Mouse (Mus musculus) kidney, embryonic 14.5 days (tissue): Measurements from ENCODE around the gene Npff. TPM values are rescaled to one million over a fixed set of nuclear protein-coding genes. Genes with fewer than 3 reads are reported as not detected.

Source experiments
- ATAC-seq: fragments of 200-750 bp; cut with Nextera tagmentation; 2 replicates; pipeline ENCODE4 v1.8.0; 2017; ENCODE audit warnings: moderate number of reproducible peaks, mild to moderate bottlenecking, moderate TSS enrichment, moderate library complexity; ENCODE audit not compliant: low FRiP score, low TSS enrichment
- H3K27ac ChIP-seq: fragments of 300-500 bp; sonication (generic); 2 replicates; pipeline ENCODE4 v1.5.1; 2014; ENCODE audit warnings: low read depth, mild to moderate bottlenecking, low read length, moderate library complexity, mixed read lengths
- H3K27me3 ChIP-seq: fragments of 300-500 bp; sonication (generic); 2 replicates; pipeline ENCODE4 v1.6.1; 2014; ENCODE audit warnings: mild to moderate bottlenecking, low read length; ENCODE audit not compliant: control insufficient read depth, insufficient read depth
- H3K36me3 ChIP-seq: fragments of 300-500 bp; sonication (generic); 2 replicates; pipeline ENCODE4 v1.6.1; 2014; ENCODE audit warnings: low read length, mixed read lengths; ENCODE audit not compliant: control insufficient read depth, insufficient read depth
- H3K4me1 ChIP-seq: fragments of 300-500 bp; sonication (generic); 2 replicates; pipeline ENCODE4 v1.6.1; 2014; ENCODE audit warnings: low read length, mixed read lengths; ENCODE audit not compliant: control insufficient read depth, insufficient read depth
- H3K4me2 ChIP-seq: fragments of 300-500 bp; sonication (generic); replicated peaks from 2 replicates; pipeline ENCODE4 v1.6.1; 2014; ENCODE audit warnings: low read depth, mild to moderate bottlenecking, low read length
- H3K4me3 ChIP-seq: fragments of 300-500 bp; sonication (generic); 2 replicates; pipeline ENCODE4 v1.5.1; 2014; ENCODE audit warnings: mild to moderate bottlenecking, low read length
- H3K9ac ChIP-seq: fragments of 300-500 bp; sonication (generic); 2 replicates; pipeline ENCODE4 v1.6.1; 2014; ENCODE audit warnings: low read depth, mild to moderate bottlenecking, low read length, moderate library complexity
- H3K9me3 ChIP-seq: fragments of 300-500 bp; sonication (generic); 2 replicates; pipeline ENCODE4 v1.6.1; 2016; ENCODE audit warnings: low read length; ENCODE audit not compliant: control insufficient read depth
- whole genome bisulfite sequencing: fragments of 180-500 bp; shearing (Covaris S2); extraction: QIAGEN DNeasy Blood & Tissue Kit; methylation state at CpG from one replicate; pipeline ENCODE4 v1.1.7; 2014; 5-methylcytosine and 5-hydroxymethylcytosine counted together
- polyA plus RNA-seq: library from polyadenylated mRNA; unstranded; fragments of >200 nt; fragmentation: Nextera tagmentation; extraction: Ambion mirVana; gene quantifications from 2 replicates; pipeline ENCODE4 v1.2.1, GENCODE M21; 2014

The Npff gene
- polyA plus RNA-seq, 1 experiment from 2014 or later = 2.7 TPM

DNA sequence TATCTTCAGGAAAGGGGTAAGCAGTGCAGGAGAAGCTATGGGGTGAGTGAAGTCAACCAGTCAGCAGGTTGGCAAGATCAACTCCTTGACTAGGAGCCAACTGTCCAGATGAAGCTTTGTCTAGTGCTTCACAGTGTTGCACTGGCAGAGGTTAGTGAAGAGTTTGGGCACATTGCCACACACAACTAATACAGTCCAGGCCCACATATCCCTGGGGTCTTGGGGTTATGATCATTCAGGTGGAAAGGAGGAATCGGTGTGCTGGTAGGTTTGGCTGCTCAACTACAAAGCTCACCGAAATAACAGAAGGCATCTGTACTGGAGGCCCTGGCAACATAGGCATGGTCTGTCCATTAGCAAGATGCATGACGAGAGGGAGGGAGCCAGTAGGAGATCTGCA lies 22.7 kb upstream of the Npff start:
- H3K4me3 ChIP-seq = no peak overlapping the region

DNA sequence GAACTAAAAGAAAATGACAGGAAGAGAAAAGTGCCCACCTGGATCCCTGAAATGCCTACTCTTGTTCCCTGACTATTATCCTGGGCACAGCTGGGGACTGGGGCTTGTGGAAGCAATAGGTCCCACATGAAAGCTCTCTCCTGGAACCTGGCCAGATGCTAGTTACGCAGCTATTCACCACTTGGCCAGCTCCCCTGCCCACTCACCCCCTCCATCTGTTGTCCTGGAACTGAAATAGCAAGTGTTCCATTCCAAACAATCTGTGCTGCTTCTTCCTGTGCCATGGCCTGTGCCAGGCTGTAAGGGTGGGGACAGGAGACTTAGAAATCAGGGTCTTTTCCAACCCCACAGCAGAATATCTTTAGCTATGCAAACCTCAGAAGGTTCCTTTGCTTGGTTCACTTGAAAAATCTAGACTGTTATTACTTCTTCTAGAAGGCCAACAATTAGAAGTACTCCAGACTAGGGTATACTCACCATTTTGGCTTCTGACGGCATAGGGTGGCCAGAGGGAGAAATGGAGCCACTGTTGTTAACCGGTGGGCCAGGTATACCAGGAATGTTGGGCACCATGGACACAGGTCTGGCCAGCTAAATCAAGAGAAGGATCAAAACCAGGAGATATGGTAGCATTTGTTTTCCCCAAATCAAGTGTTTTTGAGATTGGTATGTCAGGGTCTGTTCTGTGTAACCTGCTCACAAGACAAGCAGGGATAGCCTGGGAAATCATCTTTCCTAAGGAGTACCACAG lies 22.1 kb upstream of the Npff start:
- ATAC-seq = no peak
- Histone ChIP-seq H3K4me2 (no peak overlapping the region), H3K4me1 (no peaks in the 10 kb centered on the region), H3K9me3 (no peaks in the 10 kb centered on the region), H3K9ac (no peak overlapping the region), H3K27me3 (no peaks in the 10 kb centered on the region), H3K27ac (no peak overlapping the region), H3K36me3 (peaks cover 48% of the 10 kb centered on the region), H3K4me3 (no peak overlapping the region)
- WGBS = 88% methylated on average over 3 of the region's 3 CpGs

More for the DNA sequence above, 22.7 kb upstream of the Npff start:
- Histone ChIP-seq H3K9ac (no peak overlapping the region), H3K4me2 (no peak overlapping the region), H3K9me3 (no peaks in the 10 kb centered on the region), H3K27ac (no peak overlapping the region), H3K4me1 (no peaks in the 10 kb centered on the region), H3K36me3 (peaks cover 50% of the 10 kb centered on the region), H3K27me3 (no peaks in the 10 kb centered on the region)
- ATAC-seq = no peak
- WGBS = 90% methylated on average over 3 of the region's 3 CpGs

DNA sequence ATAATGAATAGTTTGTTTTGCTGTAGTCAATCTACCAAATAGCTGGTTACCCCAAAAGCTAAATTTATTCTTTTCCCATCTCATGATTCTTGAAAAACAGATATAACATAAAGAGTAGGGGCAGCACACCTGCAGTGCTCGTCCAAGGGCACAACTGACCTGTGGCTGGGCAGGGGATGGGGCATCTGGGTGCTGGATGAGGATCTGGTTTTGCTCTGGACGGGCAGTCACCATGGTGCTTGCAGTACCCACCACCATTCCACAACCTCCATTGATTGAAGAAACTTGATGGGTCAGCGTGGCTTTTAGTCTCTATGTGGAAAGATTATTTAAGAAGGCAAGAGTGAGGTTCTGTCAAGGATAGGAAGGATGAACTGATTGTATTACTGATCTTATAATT lies 21.5 kb upstream of the Npff start:
- H3K9me3 ChIP-seq = no peaks in the 10 kb centered on the region
- H3K27ac ChIP-seq = no peak overlapping the region
- WGBS = 90% methylated on average over 3 of the region's 3 CpGs
- H3K9ac ChIP-seq = no peak overlapping the region
- H3K4me3 ChIP-seq = no peak overlapping the region
- no peak overlapping the region for H3K4me2 ChIP-seq
- no peak for ATAC-seq
- H3K36me3 ChIP-seq = peaks cover 42% of the 10 kb centered on the region
- H3K4me1 ChIP-seq = no peaks in the 10 kb centered on the region
- no peaks in the 10 kb centered on the region for H3K27me3 ChIP-seq

DNA sequence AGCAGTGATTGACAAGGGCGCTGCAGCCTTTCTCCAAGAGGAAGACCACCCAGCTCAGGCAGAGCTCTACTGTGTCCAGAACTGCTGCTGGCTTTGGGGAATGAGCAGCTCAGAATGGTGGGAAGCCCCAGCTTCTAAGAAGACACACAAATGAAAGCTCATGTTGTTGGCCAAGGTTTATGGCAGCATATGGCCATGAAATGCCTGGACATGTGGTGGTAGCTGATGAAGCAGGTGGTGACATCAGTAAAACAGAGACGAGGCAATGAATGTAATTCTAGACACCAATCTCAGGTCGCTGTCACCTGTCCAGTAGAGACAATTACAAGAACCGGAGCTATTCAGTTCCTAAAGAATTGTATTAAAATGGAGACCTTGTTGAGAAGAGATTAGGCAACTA lies 20.1 kb upstream of the Npff start:
- H3K36me3 ChIP-seq = peaks cover 52% of the 10 kb centered on the region
- no peak overlapping the region for H3K27ac ChIP-seq
- WGBS = 91% methylated on average over 4 of the region's 4 CpGs
- H3K4me2 ChIP-seq = no peak overlapping the region
- ATAC-seq = no peak
- no peaks in the 10 kb centered on the region for H3K9me3 ChIP-seq
- no peak overlapping the region for H3K4me3 ChIP-seq
- no peaks in the 10 kb centered on the region for H3K4me1 ChIP-seq
- no peak overlapping the region for H3K9ac ChIP-seq
- H3K27me3 ChIP-seq = no peaks in the 10 kb centered on the region

DNA sequence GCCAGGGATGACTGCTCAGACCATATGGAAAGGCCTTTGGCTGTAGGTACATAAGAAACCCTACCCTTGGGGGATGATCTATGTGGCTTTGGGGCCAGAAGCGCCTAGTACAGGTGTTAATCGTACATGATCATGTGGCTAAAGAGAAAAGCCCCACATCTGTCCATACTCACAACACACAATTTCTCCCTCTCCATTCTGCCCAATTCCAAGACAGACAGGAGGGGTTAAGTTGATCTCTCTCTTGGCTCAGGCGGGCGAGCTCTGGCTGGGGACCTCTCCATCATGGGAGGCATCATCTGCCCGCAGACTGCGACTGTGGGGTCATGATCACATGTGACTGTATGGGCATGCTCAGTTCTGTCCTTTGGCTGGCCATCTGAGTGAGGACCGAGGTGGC lies 9.2 kb upstream of the Npff start:
- Histone ChIP-seq H3K9me3 (no peaks in the 10 kb centered on the region), H3K27ac (no peak overlapping the region), H3K27me3 (no peaks in the 10 kb centered on the region), H3K36me3 (peaks cover 73% of the 10 kb centered on the region), H3K9ac (no peak overlapping the region), H3K4me3 (no peak overlapping the region), H3K4me2 (no peak overlapping the region), H3K4me1 (no peaks in the 10 kb centered on the region)
- 91% methylated on average over 7 of the region's 7 CpGs for WGBS
- ATAC-seq = no peak

DNA sequence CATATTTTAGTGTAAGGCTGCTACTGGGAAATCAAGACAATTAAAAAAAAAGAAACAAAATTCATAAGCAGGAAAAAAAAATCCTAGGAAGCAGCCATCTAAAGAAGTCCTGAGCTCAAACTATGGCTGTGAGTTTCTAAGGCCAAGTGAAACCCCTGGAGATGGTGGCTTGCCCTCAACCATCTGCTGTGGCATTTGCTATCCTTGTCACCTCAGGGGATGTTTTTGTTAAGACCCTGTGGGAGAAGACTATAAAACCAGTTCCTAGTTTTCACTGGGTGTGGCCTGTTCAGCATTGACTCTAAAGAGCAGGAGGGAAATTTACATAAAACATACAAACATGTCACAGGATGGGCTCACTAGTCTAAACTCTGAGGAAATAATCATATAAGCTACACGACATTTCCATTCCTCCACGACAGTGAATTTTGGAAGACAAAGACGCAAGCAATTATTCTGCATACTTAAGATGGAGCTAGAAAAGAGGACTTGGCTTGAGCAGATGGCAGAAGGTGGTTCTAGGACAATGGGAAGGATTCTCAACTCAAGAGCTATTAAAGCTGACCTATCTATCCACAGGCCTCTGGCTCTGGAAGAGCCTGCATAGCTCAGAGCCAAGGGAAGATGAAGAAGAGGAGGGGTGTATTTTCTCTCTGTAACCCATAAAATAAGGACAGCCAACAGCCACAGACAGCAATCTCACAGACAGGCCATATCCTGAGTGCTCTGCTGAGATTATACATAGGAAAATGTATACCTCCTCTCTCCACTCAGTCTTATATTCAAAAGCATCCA lies 7.6 kb upstream of the Npff start:
- Histone ChIP-seq H3K36me3 (peaks cover 80% of the 10 kb centered on the region), H3K27me3 (no peaks in the 10 kb centered on the region), H3K9ac (no peak overlapping the region), H3K4me1 (no peaks in the 10 kb centered on the region), H3K9me3 (no peaks in the 10 kb centered on the region), H3K4me3 (no peak overlapping the region), H3K27ac (no peak overlapping the region), H3K4me2 (no peak overlapping the region)
- WGBS = 90% methylated on average over 3 of the region's 3 CpGs
- no peak for ATAC-seq

DNA sequence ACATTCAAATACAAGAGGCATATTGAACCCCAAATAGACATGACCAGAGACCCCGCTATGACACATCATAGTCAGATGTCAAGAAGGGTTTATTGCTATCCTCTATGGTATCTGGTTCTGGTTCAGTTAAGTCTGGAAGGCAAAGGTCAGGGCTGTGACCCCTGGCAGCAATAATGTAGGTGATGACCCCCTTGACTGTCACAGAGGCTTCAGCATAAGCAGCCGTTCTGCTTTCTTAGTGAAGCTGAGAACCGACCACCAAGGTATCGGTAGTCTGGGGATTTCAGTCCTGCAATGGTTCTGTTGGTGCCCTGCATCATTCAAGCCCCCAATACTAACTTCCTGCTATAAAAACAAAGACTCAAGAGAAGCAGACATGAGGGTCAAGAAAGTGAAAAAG lies 6.8 kb upstream of the Npff start:
- WGBS = 55% methylated on average over 4 of the region's 4 CpGs

DNA sequence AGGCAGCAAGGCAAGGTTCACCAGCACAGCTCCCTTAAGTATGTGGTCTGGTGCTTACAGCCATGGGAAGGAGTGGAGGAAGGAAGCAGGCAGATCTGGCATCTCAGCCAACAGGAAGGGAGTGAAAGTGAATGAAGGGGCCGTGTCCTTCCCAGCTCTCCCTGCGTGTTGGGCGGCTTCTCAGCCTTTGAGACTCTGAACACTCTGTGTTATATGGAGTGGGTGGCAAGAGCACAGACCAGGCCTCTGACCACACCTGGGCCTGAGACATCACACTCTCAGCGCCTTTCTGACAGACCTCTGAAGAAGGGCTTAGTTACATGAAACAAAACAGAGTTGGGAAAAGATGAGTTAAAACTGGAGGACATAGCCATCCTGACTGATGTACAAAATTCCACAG lies 5.8 kb upstream of the Npff start:
- Histone ChIP-seq H3K36me3 (peaks cover 69% of the 10 kb centered on the region), H3K9ac (no peak overlapping the region), H3K4me1 (no peaks in the 10 kb centered on the region), H3K4me3 (no peak overlapping the region), H3K27me3 (no peaks in the 10 kb centered on the region), H3K4me2 (no peak overlapping the region), H3K9me3 (no peaks in the 10 kb centered on the region), H3K27ac (no peak overlapping the region)
- ATAC-seq = no peak
- WGBS = 79% methylated on average over 4 of the region's 4 CpGs

More for the DNA sequence above, 6.8 kb upstream of the Npff start:
- H3K27ac ChIP-seq = no peak overlapping the region
- peaks cover 75% of the 10 kb centered on the region for H3K36me3 ChIP-seq
- no peak for ATAC-seq
- H3K4me2 ChIP-seq = no peak overlapping the region
- H3K9ac ChIP-seq = no peak overlapping the region
- no peaks in the 10 kb centered on the region for H3K27me3 ChIP-seq
- no peak overlapping the region for H3K4me3 ChIP-seq
- no peaks in the 10 kb centered on the region for H3K9me3 ChIP-seq
- no peaks in the 10 kb centered on the region for H3K4me1 ChIP-seq

DNA sequence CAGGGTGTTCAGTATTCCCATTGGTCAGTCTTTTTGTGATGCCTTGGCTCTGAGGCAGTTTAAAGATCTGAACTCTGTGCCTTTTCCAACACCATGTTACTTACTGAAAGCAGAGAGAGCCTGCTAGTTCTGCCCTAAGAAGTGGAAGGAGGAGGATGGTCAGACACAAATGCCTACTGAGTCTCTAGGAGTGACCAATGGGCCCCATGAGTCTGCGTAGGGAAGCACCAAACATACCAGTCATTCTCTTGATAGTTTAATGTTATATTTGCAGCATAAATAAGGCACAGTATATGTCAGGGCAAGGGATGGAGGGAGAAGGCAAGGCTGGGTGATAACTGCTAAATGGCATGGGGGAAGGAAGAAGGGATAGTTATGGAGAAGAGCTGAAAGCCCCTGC lies 3.7 kb upstream of the Npff start:
- Histone ChIP-seq H3K36me3 (peaks cover 69% of the 10 kb centered on the region), H3K4me2 (no peak overlapping the region), H3K4me1 (no peaks in the 10 kb centered on the region), H3K27me3 (no peaks in the 10 kb centered on the region), H3K9me3 (no peaks in the 10 kb centered on the region), H3K27ac (no peak overlapping the region), H3K9ac (no peak overlapping the region), H3K4me3 (no peak overlapping the region)
- 97% methylated on average over 1 of the region's 1 CpGs for WGBS
- no peak for ATAC-seq
